Mouse (Mus musculus) kidney, adult 2 months (tissue): ENCODE results near the gene Tdgf1.

ENCODE experiments used
- CTCF ChIP-seq: fragments of 200-500 bp; conservative IDR thresholded peaks from 2 replicates; pipeline ENCODE4 v1.5.1; 2011; ENCODE audit warnings: low read depth, mild to moderate bottlenecking, control low read depth, low read length, moderate library complexity, mixed read lengths; ENCODE audit not compliant: insufficient read depth, insufficient read length
- POLR2A ChIP-seq: fragments of 200-500 bp; IDR thresholded peaks from one replicate; pipeline ENCODE4 v1.6.1; 2011; ENCODE audit warnings: low read depth, low read length, control low read depth

DNA sequence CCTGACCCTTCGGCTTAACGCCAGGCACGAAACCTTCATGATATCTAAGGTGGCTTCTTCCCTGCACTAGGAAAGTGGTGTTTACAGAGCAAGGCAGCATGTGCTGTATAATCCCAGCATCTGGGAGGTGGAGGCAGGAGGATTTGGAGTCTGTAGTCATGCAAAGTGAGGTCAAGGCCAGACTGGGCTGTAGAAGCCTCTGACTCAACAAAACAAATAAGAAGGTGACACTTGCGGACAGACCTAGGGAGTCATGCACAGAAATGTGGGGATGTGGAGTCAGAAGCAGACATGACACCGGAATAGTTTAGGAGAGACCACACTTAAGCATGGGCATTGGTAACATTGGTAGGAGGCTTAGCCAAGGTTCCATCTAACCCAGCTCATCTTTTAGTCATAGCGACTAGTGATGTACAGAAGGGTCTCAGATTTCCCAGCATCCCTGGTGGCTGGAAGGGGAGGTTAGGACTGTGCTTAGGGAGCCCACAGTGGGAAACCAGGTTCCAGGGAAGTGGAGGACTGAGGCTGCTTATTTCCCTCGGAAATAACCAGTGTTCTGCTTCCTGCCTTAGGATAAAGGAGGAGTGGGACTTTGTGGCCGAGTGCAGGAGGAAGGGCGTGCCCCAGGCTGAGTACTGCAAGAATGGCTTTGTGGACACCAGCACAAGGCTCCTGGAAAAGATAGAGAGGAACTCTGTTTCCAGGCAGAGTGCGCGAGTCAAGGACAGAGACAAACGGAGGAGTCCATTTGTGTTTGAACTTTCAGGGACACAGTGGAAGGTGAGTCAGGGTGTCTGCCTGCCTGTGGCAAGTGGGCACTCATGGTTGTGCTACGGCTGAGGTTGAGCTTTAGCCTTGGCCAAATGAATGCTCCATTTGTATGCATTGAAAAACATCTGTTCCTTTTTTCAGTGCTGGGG, 14.5 kb upstream of the Tdgf1 start:
- no peak for TF ChIP-seq CTCF
- TF ChIP-seq POLR2A = no peak
